Mouse (Mus musculus) layer of hippocampus, adult 6 months (tissue): Measurements from ENCODE around the gene Asb7. TPM values are rescaled to one million over a fixed set of nuclear protein-coding genes. Genes with fewer than 3 reads are reported as not detected.

Experiments used
- long read RNA-seq, 2 experiments: library from polyadenylated mRNA; unstranded; transcript quantifications; one replicate each; pipeline ENCODE4 v2.0.0; 2019 to 2020
- polyA plus RNA-seq: library from polyadenylated mRNA; unstranded; fragments of <200 nt; fragmentation: Nextera tagmentation; gene quantifications from 2 replicates; pipeline ENCODE4 v1.2.3, GENCODE M21; 2021

Asb7 gene
- 2.6 and 3.4 TPM in 2 replicates for polyA plus RNA-seq
- long read RNA-seq, experiment 1, full-length matches to known transcripts = 4 of 17 reads
- long read RNA-seq, experiment 1, partial matches to known transcripts = 0 of 17 reads
- long read RNA-seq, experiment 1, other reads (novel, unspliced or antisense) = 13 of 17 reads
- long read RNA-seq, experiment 2, full-length matches to known transcripts = 25 of 44 reads
- long read RNA-seq, experiment 2, partial matches to known transcripts = 3 of 44 reads
- long read RNA-seq, experiment 2, other reads (novel, unspliced or antisense) = 16 of 44 reads

DNA sequence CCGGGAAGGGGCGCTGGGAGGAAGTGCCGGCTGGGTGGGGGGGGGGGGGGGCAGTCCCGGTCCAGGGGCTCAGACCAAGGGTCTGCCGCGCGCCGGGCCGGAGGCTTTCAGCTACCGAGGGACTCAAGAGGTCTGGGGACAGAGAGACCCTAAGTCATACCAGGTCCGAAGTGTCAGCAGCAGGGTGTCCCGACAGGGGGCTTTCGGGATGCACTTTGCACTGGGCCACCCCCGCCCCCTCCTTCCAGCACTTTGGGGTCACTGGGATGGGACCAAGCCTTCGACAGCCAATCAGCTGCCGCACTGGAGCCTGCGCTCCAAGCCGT lies at the start of gene Asb7:
TSS of gene Asb7 (minus strand) at position 303 of the 326 bp plus-strand sequence.

DNA sequence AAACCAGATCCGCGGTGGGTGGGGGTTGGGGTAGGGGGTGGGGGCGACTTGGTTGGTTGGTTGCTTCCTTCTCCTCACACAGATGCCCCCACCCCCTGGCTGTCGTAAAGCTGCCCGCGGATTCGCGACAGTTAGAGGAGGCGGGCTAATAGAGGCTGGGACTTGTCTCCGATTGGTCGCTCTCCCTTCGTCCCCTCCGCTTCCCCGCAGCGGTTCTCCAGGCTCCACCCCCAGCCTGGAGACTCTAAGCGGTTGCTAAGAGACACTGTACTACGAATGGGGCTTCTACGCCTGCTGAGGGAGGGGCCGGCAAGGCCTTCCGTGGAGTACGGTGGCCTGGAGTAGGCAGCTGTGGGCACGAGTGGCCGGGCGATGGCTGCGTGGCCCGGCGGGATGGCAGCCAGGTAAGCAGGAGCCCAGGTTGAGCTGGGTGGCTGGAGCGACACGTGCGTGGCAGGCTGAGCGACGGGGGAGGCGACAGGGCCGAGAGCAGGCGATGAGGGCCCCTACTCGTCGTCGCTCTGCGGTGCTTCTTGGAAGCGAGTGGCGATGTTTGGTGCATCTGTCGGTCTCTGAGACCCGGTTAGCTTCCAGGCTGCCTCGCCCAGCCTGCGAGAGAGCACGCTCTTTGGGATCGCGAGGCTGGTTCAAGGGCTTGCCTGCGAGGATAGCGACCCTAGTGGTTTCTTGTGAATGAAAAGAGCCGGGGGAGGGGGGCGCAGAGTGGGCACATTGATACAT lies 394 bp upstream of the Asb7 start, which contains the start of gene Lins1:
TSS of gene Lins1 (plus strand) at position 270 of the 741 bp plus-strand sequence.

Other genes starting within 250 kb of the Asb7 start
- gene Lins1, start 293 bp upstream of the Asb7 start, polyA plus RNA-seq = 5.0 and 6.0 TPM in 2 replicates
- 0.13 and 0.23 TPM in 2 replicates for gene Cers3, start 53.9 kb upstream of the Asb7 start, polyA plus RNA-seq
- gene Adamts17, start 150.1 kb upstream of the Asb7 start, polyA plus RNA-seq = 0.82 and 2.2 TPM in 2 replicates